Mouse (Mus musculus) neural tube, embryonic 12.5 days (tissue): ENCODE results near the gene Kat7. TPM values are rescaled to one million over a fixed set of nuclear protein-coding genes. Genes with fewer than 3 reads are reported as not detected.

ENCODE experiments used
- ATAC-seq: fragments of 200-750 bp; cut with Nextera tagmentation; 2 replicates; pipeline ENCODE4 v1.8.0; 2017; ENCODE audit warnings: low read depth, mild to moderate bottlenecking, moderate TSS enrichment, moderate library complexity; ENCODE audit not compliant: low FRiP score
- H3K27ac ChIP-seq: fragments of 300-500 bp; sonication (generic); 2 replicates; pipeline ENCODE4 v1.5.1; 2016
- H3K27me3 ChIP-seq: fragments of 300-500 bp; sonication (generic); replicated peaks from 2 replicates; pipeline ENCODE4 v1.6.1; 2016; ENCODE audit warnings: mild to moderate bottlenecking
- H3K36me3 ChIP-seq: fragments of 300-500 bp; sonication (generic); 2 replicates; pipeline ENCODE4 v1.6.1; 2016; ENCODE audit warnings: mild to moderate bottlenecking
- H3K4me1 ChIP-seq: fragments of 300-500 bp; sonication (generic); 2 replicates; pipeline ENCODE4 v1.6.1; 2016
- H3K4me2 ChIP-seq: fragments of 300-500 bp; sonication (generic); replicated peaks from 2 replicates; pipeline ENCODE4 v1.6.1; 2016; ENCODE audit warnings: mild to moderate bottlenecking
- H3K4me3 ChIP-seq: fragments of 300-500 bp; sonication (generic); 2 replicates; pipeline ENCODE4 v1.5.1; 2016
- H3K9ac ChIP-seq: fragments of 300-500 bp; sonication (generic); 2 replicates; pipeline ENCODE4 v1.6.1; 2016; ENCODE audit warnings: mild to moderate bottlenecking
- H3K9me3 ChIP-seq: fragments of 300-500 bp; sonication (generic); 2 replicates; pipeline ENCODE4 v1.6.1; 2016; ENCODE audit warnings: mild to moderate bottlenecking
- WGBS: fragments of 180-500 bp; shearing (Covaris S2); methylation state at CpG from one replicate; pipeline ENCODE4 v1.1.7; 2016; 5-methylcytosine and 5-hydroxymethylcytosine counted together
- polyA plus RNA-seq: library from polyadenylated mRNA; unstranded; fragments of >200 nt; fragmentation: Nextera tagmentation; extraction: Ambion mirVana; gene quantifications from 2 replicates; pipeline ENCODE4 v1.2.1, GENCODE M21; 2016

Gene Kat7
- polyA plus RNA-seq, 1 experiment from 2014 or later: 69.8 TPM

DNA sequence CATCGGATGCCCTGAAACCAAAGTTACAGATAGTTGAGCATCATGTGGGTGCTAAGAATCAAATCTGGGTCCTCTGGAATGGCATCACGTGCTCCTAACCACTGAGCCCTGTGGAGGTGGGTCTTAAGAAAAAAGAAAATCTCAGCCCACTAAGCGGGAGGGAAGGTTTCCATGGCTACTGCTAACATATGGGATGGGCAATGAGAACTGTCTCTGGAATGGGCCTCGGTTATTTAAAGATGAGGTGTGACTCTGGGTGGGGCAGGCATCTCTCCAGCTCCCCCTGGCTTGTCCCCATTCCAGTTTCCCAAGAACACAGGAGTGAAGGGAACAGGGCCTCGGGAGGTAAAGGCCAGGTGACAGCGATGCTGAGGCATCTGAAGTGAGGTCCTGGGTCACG is 64.6 kb downstream of the Kat7 start:
- Histone ChIP-seq H3K27me3 (0 out of 2 replicates have a peak, but pooled peaks cover 4% of the 10 kb centered on the region), H3K4me2 (no peak overlapping the region), H3K4me1 (no peaks in the 10 kb centered on the region), H3K27ac (no peak overlapping the region), H3K36me3 (no peaks in the 10 kb centered on the region), H3K9ac (no peak overlapping the region), H3K4me3 (no peak overlapping the region), H3K9me3 (no peaks in the 10 kb centered on the region; the same call in 1 of the 2 replicates)
- 78% methylated on average over 7 of the region's 7 CpGs for WGBS
- ATAC-seq: no peak

GRCm38 (mm10) chr11:95242653-95243052 is 67.4 kb downstream of the Kat7 start:
- Histone ChIP-seq H3K9ac (no peak overlapping the region), H3K4me2 (no peak overlapping the region), H3K27ac (no peak overlapping the region), H3K36me3 (no peaks in the 10 kb centered on the region), H3K9me3 (no peaks in the 10 kb centered on the region), H3K27me3 (no peaks in the 10 kb centered on the region), H3K4me3 (no peak overlapping the region), H3K4me1 (no peaks in the 10 kb centered on the region)
- WGBS: 63% methylated on average over 6 of the region's 6 CpGs
- no peak for ATAC-seq

DNA sequence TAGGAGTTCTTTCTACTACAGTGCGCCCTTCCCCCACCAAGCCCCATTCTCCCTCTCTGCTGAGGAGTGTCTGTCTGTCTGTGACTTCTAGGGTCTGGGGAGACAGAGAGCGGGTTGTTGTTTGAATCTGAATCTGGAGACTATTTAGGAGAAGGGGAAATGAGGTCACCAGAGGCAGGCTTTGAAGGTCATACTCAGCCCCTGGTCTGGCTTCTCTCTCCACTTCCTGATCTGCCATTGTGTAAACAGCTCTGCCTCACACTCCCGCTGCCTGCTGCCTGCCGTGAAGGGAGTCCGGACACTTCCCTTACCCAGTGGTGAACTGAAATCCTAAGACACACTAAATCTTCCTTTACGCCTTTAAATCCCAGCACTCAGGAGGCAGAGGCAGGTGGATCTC is 71.6 kb downstream of the Kat7 start:
- no peak overlapping the region for H3K27ac ChIP-seq

GRCm38 (mm10) chr11:95232329-95232696 is 77.7 kb downstream of the Kat7 start:
- ATAC-seq: no peak
- WGBS: 42% methylated on average over 6 of the region's 6 CpGs

More for the DNA sequence above, 71.6 kb downstream of the Kat7 start:
- ATAC-seq: no peak
- 0 out of 2 replicates have a peak, but pooled peaks cover 3% of the 10 kb centered on the region for H3K27me3 ChIP-seq
- H3K4me2 ChIP-seq: no peak overlapping the region
- H3K4me3 ChIP-seq: no peak overlapping the region
- H3K4me1 ChIP-seq: no peaks in the 10 kb centered on the region
- H3K9ac ChIP-seq: no peak overlapping the region
- H3K9me3 ChIP-seq: no peaks in the 10 kb centered on the region
- WGBS: 64% methylated on average over 6 of the region's 6 CpGs
- H3K36me3 ChIP-seq: no peaks in the 10 kb centered on the region

DNA sequence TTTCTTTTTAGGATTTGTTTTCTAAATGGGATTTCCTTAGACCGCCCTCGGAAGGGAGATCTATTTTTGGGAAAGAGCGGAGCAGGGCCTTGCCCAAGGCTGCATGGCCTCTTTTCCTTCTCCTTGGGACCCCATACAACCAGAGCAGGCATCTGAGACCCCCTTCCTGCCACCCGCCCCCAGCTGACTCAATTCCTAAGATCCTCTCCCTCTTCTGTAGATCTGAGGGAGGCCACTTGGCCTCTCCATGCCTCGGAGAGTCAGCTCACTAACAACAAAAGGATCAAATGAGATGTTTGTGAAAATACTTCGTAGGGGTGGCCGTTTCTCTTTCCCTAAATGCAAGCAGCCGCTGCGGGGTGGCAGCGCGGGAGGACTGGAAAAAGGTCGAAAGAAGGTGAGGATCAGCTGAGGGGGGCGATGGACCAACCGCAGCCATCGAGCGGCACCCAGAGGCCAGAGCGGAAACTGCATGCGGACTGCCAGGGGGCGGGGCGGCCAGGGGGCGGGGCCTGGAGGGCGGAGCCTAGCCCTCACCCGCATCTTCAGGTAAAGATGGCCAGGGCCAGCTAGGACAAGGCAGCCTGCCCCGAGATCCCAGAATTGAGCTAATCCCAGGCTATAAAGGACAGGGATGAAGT is 78.2 kb downstream of the Kat7 start:
- no peaks in the 10 kb centered on the region for H3K9me3 ChIP-seq
- H3K9ac ChIP-seq: no peak overlapping the region
- H3K4me3 ChIP-seq: no peak overlapping the region
- WGBS: 9% methylated on average over 24 of the region's 24 CpGs
- no peaks in the 10 kb centered on the region for H3K36me3 ChIP-seq
- H3K4me1 ChIP-seq: peaks cover 7% of the 10 kb centered on the region; the same call in 1 of the 2 replicates
- ATAC-seq: 0 out of 2 replicates have a peak, but pooled peaks have one; percentile 53
- no peak overlapping the region for H3K27ac ChIP-seq
- H3K4me2 ChIP-seq: peak overlapping the region; percentile 45
- 0 out of 2 replicates have a peak, but pooled peaks cover 8% of the 10 kb centered on the region for H3K27me3 ChIP-seq

More at GRCm38 (mm10) chr11:95232329-95232696, 77.7 kb downstream of the Kat7 start:
- H3K9ac ChIP-seq: no peak overlapping the region
- H3K4me3 ChIP-seq: no peak overlapping the region
- H3K27me3 ChIP-seq: 0 out of 2 replicates have a peak, but pooled peaks cover 8% of the 10 kb centered on the region
- H3K9me3 ChIP-seq: no peaks in the 10 kb centered on the region
- peak overlapping the region; percentile 45 for H3K4me2 ChIP-seq
- no peak overlapping the region for H3K27ac ChIP-seq
- H3K4me1 ChIP-seq: peaks cover 7% of the 10 kb centered on the region; the same call in 1 of the 2 replicates
- H3K36me3 ChIP-seq: no peaks in the 10 kb centered on the region

- Histone ChIP-seq H3K4me2 (no peak overlapping the region), H3K4me3 (no peak overlapping the region), H3K9me3 (no peaks in the 10 kb centered on the region), H3K9ac (no peak overlapping the region), H3K4me1 (peaks cover 23% of the 10 kb centered on the region; the same call in 1 of the 2 replicates), H3K27ac (no peak overlapping the region), H3K27me3 (peaks cover 37% of the 10 kb centered on the region), H3K36me3 (no peaks in the 10 kb centered on the region)
- ATAC-seq: no peak
- WGBS: 61% methylated on average over 5 of the region's 5 CpGs
Observed at GRCm38 (mm10) chr11:95227467-95227866, 82.6 kb downstream of the Kat7 start.

DNA sequence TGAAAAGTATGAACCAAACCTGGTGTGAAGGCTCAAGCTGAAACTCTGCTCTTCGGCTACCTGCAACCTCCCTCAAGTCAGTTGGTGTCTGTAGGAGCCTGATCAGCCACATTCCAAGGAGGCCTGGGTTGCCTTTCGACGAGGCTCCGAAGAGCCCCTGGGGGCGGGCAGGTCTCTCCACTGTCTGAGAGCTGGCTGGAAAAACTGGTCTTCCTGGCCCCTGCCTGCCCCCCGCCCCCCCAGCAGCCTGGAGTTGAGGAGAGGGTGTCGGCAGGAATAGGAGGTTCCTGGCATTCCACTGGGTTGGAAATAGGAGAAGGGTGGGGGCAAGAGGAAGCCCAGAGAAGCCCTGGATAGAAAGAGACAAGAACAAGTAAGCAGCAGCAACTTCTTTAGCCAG is 84.6 kb downstream of the Kat7 start:
- Histone ChIP-seq H3K4me3 (no peak overlapping the region), H3K36me3 (no peaks in the 10 kb centered on the region), H3K27me3 (peaks cover 47% of the 10 kb centered on the region), H3K4me1 (peaks cover 15% of the 10 kb centered on the region; the same call in 1 of the 2 replicates), H3K4me2 (no peak overlapping the region), H3K9me3 (no peaks in the 10 kb centered on the region), H3K27ac (no peak overlapping the region), H3K9ac (no peak overlapping the region)
- WGBS: 21% methylated on average over 7 of the region's 7 CpGs
- no peak for ATAC-seq

Other genes starting within 250 kb of the Kat7 start
- gene Itga3, start 233.4 kb downstream of the Kat7 start, polyA plus RNA-seq: 7.6 and 9.3 TPM in 2 replicates
- 0.81 and 1.2 TPM in 2 replicates for gene Dlx3, start 190.1 kb downstream of the Kat7 start, polyA plus RNA-seq
- 0.10 and 0.22 TPM in 2 replicates for gene Dlx4, start 164.0 kb downstream of the Kat7 start, polyA plus RNA-seq
- 0.15 TPM in 1 of 2 replicates, not detected in the other for gene Tac4, start 48.7 kb downstream of the Kat7 start, polyA plus RNA-seq
- 8.7 and 9.4 TPM in 2 replicates for gene Fam117a, start 26.8 kb upstream of the Kat7 start, polyA plus RNA-seq
- gene Slc35b1, start 74.4 kb upstream of the Kat7 start, polyA plus RNA-seq: 127 and 129 TPM in 2 replicates
- 202 and 207 TPM in 2 replicates for gene Spop, start 103.8 kb upstream of the Kat7 start, polyA plus RNA-seq
- gene Nxph3, start 204.3 kb upstream of the Kat7 start, polyA plus RNA-seq: 0.49 and 0.55 TPM in 2 replicates